Mouse (Mus musculus) forebrain, embryonic 10.5 days (tissue): Measurements from ENCODE around the gene Comp. TPM values are rescaled to one million over a fixed set of nuclear protein-coding genes. Genes with fewer than 3 reads are reported as not detected.
A peak's percentile ranks its signal among the peaks of the same experiment; 100 is the strongest.

Experiments
- DNase-seq: peaks from one replicate; pipeline ENCODE4 v3.0.0-alpha.2; 2017; ENCODE audit warnings: low spot score; ENCODE audit errors: extremely low spot score
- H3K27ac ChIP-seq: fragments of 300-500 bp; sonication (generic); 2 replicates; pipeline ENCODE4 v1.5.1; 2016; ENCODE audit warnings: mild to moderate bottlenecking
- H3K27me3 ChIP-seq: fragments of 300-500 bp; sonication (generic); 2 replicates; pipeline ENCODE4 v1.6.1; 2016; ENCODE audit warnings: mild to moderate bottlenecking; ENCODE audit not compliant: poor library complexity, severe bottlenecking
- H3K36me3 ChIP-seq: fragments of 300-500 bp; sonication (generic); replicated peaks from 2 replicates; pipeline ENCODE4 v1.6.1; 2016; ENCODE audit warnings: mild to moderate bottlenecking, moderate library complexity
- H3K4me1 ChIP-seq: fragments of 300-500 bp; sonication (generic); 2 replicates; pipeline ENCODE4 v1.6.1; 2016
- H3K4me3 ChIP-seq: fragments of 300-500 bp; sonication (generic); 2 replicates; pipeline ENCODE4 v1.5.1; 2016; ENCODE audit warnings: mild to moderate bottlenecking, moderate library complexity
- H3K9me3 ChIP-seq: fragments of 300-500 bp; sonication (generic); 2 replicates; pipeline ENCODE4 v1.6.1; 2016; ENCODE audit warnings: mild to moderate bottlenecking, moderate library complexity
- WGBS: fragments of 180-500 bp; shearing (Covaris S2); methylation state at CpG from one replicate; pipeline ENCODE4 v1.1.7; 2016; 5-methylcytosine and 5-hydroxymethylcytosine counted together
- polyA plus RNA-seq: library from polyadenylated mRNA; unstranded; fragments of >200 nt; fragmentation: Nextera tagmentation; extraction: Ambion mirVana; gene quantifications from 2 replicates; pipeline ENCODE4 v1.2.1, GENCODE M21; 2016

Gene Comp
- polyA plus RNA-seq, 1 experiment from 2014 or later: 0.19 TPM

- H3K9me3 ChIP-seq: no peaks in the 10 kb centered on the region
- peaks cover 14% of the 10 kb centered on the region; the same call in 1 of the 2 replicates for H3K4me1 ChIP-seq
- WGBS: 92% methylated on average over 2 of the region's 2 CpGs
- no peak overlapping the region for H3K27ac ChIP-seq
- no peak for DNase-seq
- peaks cover 46% of the 10 kb centered on the region for H3K36me3 ChIP-seq
- H3K4me3 ChIP-seq: no peak overlapping the region
- no peaks in the 10 kb centered on the region for H3K27me3 ChIP-seq
Measured at GRCm38 (mm10) chr8:70389678-70390077, 16.3 kb downstream of the Comp start.

- no peak for DNase-seq
Measured at GRCm38 (mm10) chr8:70393087-70393486, 19.7 kb downstream of the Comp start.

GRCm38 (mm10) chr8:70394269-70394998 lies 21.1 kb downstream of the Comp start:
- DNase-seq: no peak
- 0 out of 2 replicates have a peak, but pooled peaks cover 6% of the 10 kb centered on the region for H3K4me1 ChIP-seq
- H3K27ac ChIP-seq: no peak overlapping the region
- 89% methylated on average over 8 of the region's 8 CpGs for WGBS
- peaks cover 12% of the 10 kb centered on the region for H3K36me3 ChIP-seq
- no peaks in the 10 kb centered on the region for H3K9me3 ChIP-seq
- no peak overlapping the region for H3K4me3 ChIP-seq
- H3K27me3 ChIP-seq: no peaks in the 10 kb centered on the region

More at GRCm38 (mm10) chr8:70393087-70393486, 19.7 kb downstream of the Comp start:
- Histone ChIP-seq H3K36me3 (peaks cover 16% of the 10 kb centered on the region), H3K27me3 (no peaks in the 10 kb centered on the region), H3K9me3 (no peaks in the 10 kb centered on the region), H3K4me1 (peaks cover 8% of the 10 kb centered on the region; the same call in 1 of the 2 replicates), H3K4me3 (no peak overlapping the region), H3K27ac (no peak overlapping the region)
- WGBS: 84% methylated on average over 5 of the region's 5 CpGs

GRCm38 (mm10) chr8:70395649-70396048 lies 22.3 kb downstream of the Comp start:
- Histone ChIP-seq H3K9me3 (no peaks in the 10 kb centered on the region), H3K4me3 (no peak overlapping the region), H3K27me3 (no peaks in the 10 kb centered on the region), H3K36me3 (peaks cover 18% of the 10 kb centered on the region), H3K4me1 (0 out of 2 replicates have a peak, but pooled peaks cover 6% of the 10 kb centered on the region), H3K27ac (no peak overlapping the region)
- 86% methylated on average over 5 of the region's 5 CpGs for WGBS
- DNase-seq: no peak

- no peak overlapping the region for H3K4me3 ChIP-seq
- no peak for DNase-seq
- no peak overlapping the region for H3K27ac ChIP-seq
- WGBS: 76% methylated on average over 5 of the region's 5 CpGs
- H3K27me3 ChIP-seq: no peaks in the 10 kb centered on the region
- H3K36me3 ChIP-seq: peaks cover 14% of the 10 kb centered on the region
- H3K9me3 ChIP-seq: no peaks in the 10 kb centered on the region
- H3K4me1 ChIP-seq: 0 out of 2 replicates have a peak, but pooled peaks cover 1% of the 10 kb centered on the region
Measured at GRCm38 (mm10) chr8:70396184-70396583, 22.8 kb downstream of the Comp start.

GRCm38 (mm10) chr8:70397611-70398563 lies 24.5 kb downstream of the Comp start:
- no peak overlapping the region for H3K4me3 ChIP-seq
- no peaks in the 10 kb centered on the region for H3K4me1 ChIP-seq
- H3K27ac ChIP-seq: no peak overlapping the region
- peaks cover 6% of the 10 kb centered on the region for H3K36me3 ChIP-seq
- H3K27me3 ChIP-seq: no peaks in the 10 kb centered on the region
- DNase-seq: no peak
- H3K9me3 ChIP-seq: no peaks in the 10 kb centered on the region
- WGBS: 88% methylated on average over 16 of the region's 16 CpGs

- 93% methylated on average over 3 of the region's 3 CpGs for WGBS
- H3K9me3 ChIP-seq: no peaks in the 10 kb centered on the region
- no peak for DNase-seq
- no peak overlapping the region for H3K4me3 ChIP-seq
- peaks cover 12% of the 10 kb centered on the region for H3K36me3 ChIP-seq
- no peak overlapping the region for H3K27ac ChIP-seq
- H3K4me1 ChIP-seq: peaks cover 46% of the 10 kb centered on the region
- no peaks in the 10 kb centered on the region for H3K27me3 ChIP-seq
Measured at GRCm38 (mm10) chr8:70404212-70404611, 30.9 kb downstream of the Comp start.

GRCm38 (mm10) chr8:70405189-70405588 lies 31.8 kb downstream of the Comp start:
- WGBS: 62% methylated on average over 7 of the region's 7 CpGs
- DNase-seq: no peak
- H3K36me3 ChIP-seq: peaks cover 10% of the 10 kb centered on the region
- H3K4me3 ChIP-seq: no peak overlapping the region
- H3K27me3 ChIP-seq: no peaks in the 10 kb centered on the region
- H3K9me3 ChIP-seq: no peaks in the 10 kb centered on the region
- no peak overlapping the region for H3K27ac ChIP-seq
- H3K4me1 ChIP-seq: peaks cover 51% of the 10 kb centered on the region

- no peaks in the 10 kb centered on the region for H3K9me3 ChIP-seq
- peaks cover 51% of the 10 kb centered on the region for H3K4me1 ChIP-seq
- DNase-seq: no peak
- WGBS: 77% methylated on average over 11 of the region's 11 CpGs
- 0 out of 2 replicates have a peak overlapping the region, but pooled peaks have one; percentile 2 for H3K27ac ChIP-seq
- no peak overlapping the region for H3K4me3 ChIP-seq
- H3K36me3 ChIP-seq: peaks cover 6% of the 10 kb centered on the region
- H3K27me3 ChIP-seq: no peaks in the 10 kb centered on the region
Measured at GRCm38 (mm10) chr8:70406427-70407069, 33.2 kb downstream of the Comp start.

GRCm38 (mm10) chr8:70408301-70408700 lies 34.9 kb downstream of the Comp start:
- Histone ChIP-seq H3K4me1 (peaks cover 51% of the 10 kb centered on the region), H3K36me3 (peaks cover 12% of the 10 kb centered on the region), H3K4me3 (no peak overlapping the region), H3K27ac (peak overlapping the region; percentile 67; the same call in 1 of the 2 replicates), H3K27me3 (no peaks in the 10 kb centered on the region), H3K9me3 (no peaks in the 10 kb centered on the region)
- 61% methylated on average over 6 of the region's 6 CpGs for WGBS
- no peak for DNase-seq

GRCm38 (mm10) chr8:70409019-70409418 lies 35.7 kb downstream of the Comp start:
- Histone ChIP-seq H3K27ac (peak overlapping the region; percentile 41), H3K36me3 (peaks cover 16% of the 10 kb centered on the region), H3K4me3 (no peak overlapping the region), H3K4me1 (peaks cover 51% of the 10 kb centered on the region), H3K27me3 (no peaks in the 10 kb centered on the region), H3K9me3 (no peaks in the 10 kb centered on the region)
- no peak for DNase-seq
- WGBS: 85% methylated on average over 10 of the region's 10 CpGs

GRCm38 (mm10) chr8:70409455-70409871 lies 36.1 kb downstream of the Comp start:
- Histone ChIP-seq H3K9me3 (no peaks in the 10 kb centered on the region), H3K36me3 (peaks cover 13% of the 10 kb centered on the region), H3K4me1 (peaks cover 51% of the 10 kb centered on the region), H3K4me3 (no peak overlapping the region), H3K27me3 (no peaks in the 10 kb centered on the region), H3K27ac (peak overlapping the region; percentile 41; the same call in 1 of the 2 replicates)
- 79% methylated on average over 9 of the region's 9 CpGs for WGBS
- no peak for DNase-seq
